Mouse (Mus musculus): ENCODE results near the gene Dtd1.

DNA sequence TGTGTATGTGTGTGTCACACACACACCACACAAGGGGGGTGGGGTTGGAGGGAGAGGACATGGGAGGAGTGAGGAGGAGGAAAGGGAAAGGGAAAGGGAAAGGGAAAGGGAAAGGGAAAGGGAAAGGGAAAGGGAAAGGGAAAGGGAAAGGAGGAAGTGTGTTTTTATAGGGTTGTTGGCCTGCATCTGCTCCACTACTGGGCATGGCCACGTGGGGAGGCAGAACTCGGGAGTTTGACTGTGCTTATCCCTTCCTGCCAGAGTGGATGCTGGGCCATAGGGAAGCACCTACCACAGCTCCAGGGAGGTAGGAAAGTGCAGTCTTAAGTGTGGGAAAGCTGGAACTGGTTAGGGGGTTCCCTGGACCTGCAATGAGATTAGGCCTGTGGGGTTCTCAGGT, 114.9 kb downstream of the Dtd1 start:
- TF ChIP-seq POLR2A (IDR thresholded peaks at IDR 0.05; ENCODE audit: low read depth, low read length) (no peak), CTCF (conservative IDR thresholded peaks at IDR 0.05; ENCODE audit: insufficient read depth, insufficient read length, low read depth, low read length) (no peak)

Data from kidney, adult 2 months (tissue).